Mouse (Mus musculus) liver, postnatal 0 days (tissue): ENCODE data around the gene Gp1bb.

ENCODE experiments used
- CTCF ChIP-seq: sonication (generic); IDR thresholded peaks from 2 replicates; pipeline ENCODE4 v1.5.1; 2016; ENCODE audit warnings: antibody characterized with exemption, low read depth
- EP300 ChIP-seq: IDR thresholded peaks from 2 replicates; pipeline ENCODE4 v1.6.1; 2016; ENCODE audit warnings: antibody characterized with exemption, low read depth, mild to moderate bottlenecking

DNA sequence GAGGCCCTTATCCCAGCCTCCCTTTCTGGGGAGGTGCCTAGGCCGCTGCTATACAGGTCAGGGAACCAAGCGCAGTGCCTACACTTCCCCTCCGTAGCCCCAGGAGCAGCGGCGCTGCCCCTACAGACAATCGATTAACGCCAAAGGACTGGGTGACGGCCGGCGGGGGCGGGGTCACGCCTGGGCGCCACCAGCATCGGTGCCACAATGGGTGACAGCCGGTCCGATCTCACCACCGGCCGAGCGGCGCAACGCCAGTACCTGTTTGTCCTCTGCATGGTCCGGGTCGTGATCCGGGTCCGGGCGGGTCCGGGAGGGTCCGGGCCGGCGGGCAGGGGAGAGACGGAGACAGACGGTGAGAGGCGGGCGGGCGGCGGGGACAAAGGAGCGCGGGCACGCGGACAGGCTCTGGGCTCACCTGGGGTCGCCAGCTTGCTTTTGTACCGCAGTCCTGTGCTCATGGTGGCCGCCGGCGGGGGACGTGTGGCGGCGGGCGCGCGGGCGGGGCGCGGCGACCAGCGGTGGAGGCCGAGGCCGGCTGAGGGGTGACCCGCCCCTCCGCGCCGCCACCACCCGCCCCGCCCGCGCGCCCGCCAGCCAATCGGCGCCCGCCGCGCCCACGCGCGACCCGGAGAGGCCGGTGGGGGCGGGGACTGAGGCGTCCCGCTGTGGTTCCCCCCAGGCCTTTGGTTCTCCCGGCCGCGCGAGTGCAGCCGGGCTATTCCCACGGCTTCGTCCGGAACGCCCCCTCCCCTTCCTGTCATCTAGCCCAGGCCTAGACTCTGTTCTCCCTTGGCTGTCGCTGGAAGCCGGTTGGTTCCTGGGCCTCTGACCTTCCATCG is 7.4 kb upstream of the Gp1bb start, which contains the start of gene Sept5:
- TF ChIP-seq CTCF (no peak), EP300 (no peak)
